Mouse (Mus musculus) liver, postnatal 0 days (tissue): ENCODE data around the gene Nptn. TPM values are rescaled to one million over a fixed set of nuclear protein-coding genes. Genes with fewer than 3 reads are reported as not detected.

ENCODE experiments used
- ATAC-seq: fragments of 200-750 bp; cut with Nextera tagmentation; 2 replicates; pipeline ENCODE4 v1.8.0; 2017; ENCODE audit warnings: mild to moderate bottlenecking, moderate library complexity
- DNase-seq: peaks from one replicate; pipeline ENCODE4 v3.0.0-alpha.2; 2016
- H3K27ac ChIP-seq: fragments of 300-500 bp; sonication (generic); 2 replicates; pipeline ENCODE4 v1.5.1; 2014; ENCODE audit warnings: antibody characterized with exemption, moderate library complexity, mild to moderate bottlenecking, low read depth
- H3K27me3 ChIP-seq: fragments of 300-500 bp; sonication (generic); 2 replicates; pipeline ENCODE4 v1.6.1; 2014; ENCODE audit warnings: low read length, control low read depth, mixed read lengths; ENCODE audit not compliant: insufficient read depth
- H3K36me3 ChIP-seq: fragments of 300-500 bp; sonication (generic); replicated peaks from 2 replicates; pipeline ENCODE4 v1.6.1; 2014; ENCODE audit warnings: mild to moderate bottlenecking, control low read depth, low read length, moderate library complexity, mixed read lengths; ENCODE audit not compliant: insufficient read depth
- H3K4me1 ChIP-seq: fragments of 300-500 bp; sonication (generic); 2 replicates; pipeline ENCODE4 v1.6.1; 2014; ENCODE audit warnings: antibody characterized with exemption, mild to moderate bottlenecking, control low read depth; ENCODE audit not compliant: insufficient read depth
- H3K4me2 ChIP-seq: fragments of 300-500 bp; sonication (generic); 2 replicates; pipeline ENCODE4 v1.6.1; 2014; ENCODE audit warnings: low read depth, mild to moderate bottlenecking, low read length, moderate library complexity, mixed read lengths
- H3K4me3 ChIP-seq: fragments of 300-500 bp; sonication (generic); 2 replicates; pipeline ENCODE4 v1.5.1; 2014; ENCODE audit warnings: low read depth, low read length
- H3K9ac ChIP-seq: fragments of 300-500 bp; sonication (generic); replicated peaks from 2 replicates; pipeline ENCODE4 v1.6.1; 2014; ENCODE audit warnings: mild to moderate bottlenecking, moderate library complexity
- H3K9me3 ChIP-seq: fragments of 300-500 bp; sonication (generic); 2 replicates; pipeline ENCODE4 v1.6.1; 2016; ENCODE audit warnings: mild to moderate bottlenecking, control low read depth, low read length, mixed read lengths
- CTCF ChIP-seq: sonication (generic); IDR thresholded peaks from 2 replicates; pipeline ENCODE4 v1.5.1; 2016; ENCODE audit warnings: antibody characterized with exemption, low read depth
- EP300 ChIP-seq: IDR thresholded peaks from 2 replicates; pipeline ENCODE4 v1.6.1; 2016; ENCODE audit warnings: antibody characterized with exemption, low read depth, mild to moderate bottlenecking
- WGBS: fragments of 180-500 bp; shearing (Covaris S2); extraction: QIAGEN DNeasy Blood & Tissue Kit; methylation state at CpG from one replicate; pipeline ENCODE4 v1.1.7; 2014; ENCODE audit not compliant: insufficient replicate concordance; 5-methylcytosine and 5-hydroxymethylcytosine counted together
- polyA plus RNA-seq: library from polyadenylated mRNA; unstranded; fragments of >200 nt; fragmentation: Nextera tagmentation; extraction: Ambion mirVana; gene quantifications from 2 replicates; pipeline ENCODE4 v1.2.1, GENCODE M21; 2015

The Nptn gene
- polyA plus RNA-seq, 1 experiment from 2014 or later = 66.3 TPM

DNA sequence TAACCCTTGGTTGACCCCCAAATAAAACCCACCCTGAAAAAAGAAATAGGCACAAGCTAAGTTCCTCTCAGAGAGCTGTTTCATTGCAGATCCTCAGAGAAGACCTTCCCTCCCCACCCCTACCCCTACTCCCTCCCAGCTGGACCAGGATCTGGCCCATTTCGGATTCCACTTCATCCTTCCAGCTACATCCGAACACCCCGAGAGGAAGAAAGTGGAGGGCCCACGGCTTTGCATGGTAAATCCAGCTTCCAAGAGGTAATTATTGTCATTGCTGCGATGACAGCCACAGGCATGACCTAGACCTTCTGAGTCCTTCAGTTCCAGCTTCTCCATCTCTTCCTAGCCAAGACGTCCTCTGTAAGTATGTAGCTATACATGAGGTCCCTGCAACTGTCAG lies 31.1 kb upstream of the Nptn start:
- DNase-seq (no peak), ATAC-seq (no peak)
- Histone ChIP-seq H3K27me3 (peaks cover 18% of the 10 kb centered on the region), H3K4me3 (no peak overlapping the region), H3K9me3 (no peaks in the 10 kb centered on the region), H3K4me2 (no peak overlapping the region), H3K27ac (no peak overlapping the region), H3K36me3 (no peaks in the 10 kb centered on the region), H3K4me1 (peaks cover 9% of the 10 kb centered on the region), H3K9ac (no peak overlapping the region)
- no peak for TF ChIP-seq EP300
- TF ChIP-seq CTCF = no peak
- 76% methylated on average over 6 of the region's 6 CpGs for WGBS

DNA sequence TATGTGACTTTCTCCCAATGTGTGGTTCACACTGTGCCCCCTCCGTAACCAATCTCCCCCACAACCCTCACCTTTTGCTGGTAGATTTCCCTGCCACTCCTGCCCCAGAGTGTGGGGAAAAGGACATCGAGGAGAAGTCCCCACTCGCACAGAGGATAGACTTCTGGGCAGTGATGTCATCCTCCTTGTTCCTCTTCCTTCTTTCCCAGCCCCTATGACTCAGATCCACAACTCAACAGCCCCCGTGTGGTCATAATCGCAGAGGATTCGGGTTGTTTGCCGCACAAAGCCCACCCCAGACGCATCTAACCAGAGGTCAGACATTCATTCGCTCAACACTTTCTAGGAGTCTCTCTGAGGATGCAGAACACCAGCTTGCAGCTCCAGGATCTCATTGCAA lies 30.0 kb upstream of the Nptn start:
- H3K27me3 ChIP-seq = peaks cover 20% of the 10 kb centered on the region
- peaks cover 9% of the 10 kb centered on the region for H3K4me1 ChIP-seq
- no peak for TF ChIP-seq CTCF
- TF ChIP-seq EP300 = no peak
- H3K4me2 ChIP-seq = no peak overlapping the region
- H3K9ac ChIP-seq = no peak overlapping the region
- 32% methylated on average over 9 of the region's 9 CpGs for WGBS
- DNase-seq (no peak), ATAC-seq (no peak)
- no peak overlapping the region for H3K27ac ChIP-seq
- H3K36me3 ChIP-seq = no peaks in the 10 kb centered on the region
- H3K9me3 ChIP-seq = no peaks in the 10 kb centered on the region
- H3K4me3 ChIP-seq = no peak overlapping the region

DNA sequence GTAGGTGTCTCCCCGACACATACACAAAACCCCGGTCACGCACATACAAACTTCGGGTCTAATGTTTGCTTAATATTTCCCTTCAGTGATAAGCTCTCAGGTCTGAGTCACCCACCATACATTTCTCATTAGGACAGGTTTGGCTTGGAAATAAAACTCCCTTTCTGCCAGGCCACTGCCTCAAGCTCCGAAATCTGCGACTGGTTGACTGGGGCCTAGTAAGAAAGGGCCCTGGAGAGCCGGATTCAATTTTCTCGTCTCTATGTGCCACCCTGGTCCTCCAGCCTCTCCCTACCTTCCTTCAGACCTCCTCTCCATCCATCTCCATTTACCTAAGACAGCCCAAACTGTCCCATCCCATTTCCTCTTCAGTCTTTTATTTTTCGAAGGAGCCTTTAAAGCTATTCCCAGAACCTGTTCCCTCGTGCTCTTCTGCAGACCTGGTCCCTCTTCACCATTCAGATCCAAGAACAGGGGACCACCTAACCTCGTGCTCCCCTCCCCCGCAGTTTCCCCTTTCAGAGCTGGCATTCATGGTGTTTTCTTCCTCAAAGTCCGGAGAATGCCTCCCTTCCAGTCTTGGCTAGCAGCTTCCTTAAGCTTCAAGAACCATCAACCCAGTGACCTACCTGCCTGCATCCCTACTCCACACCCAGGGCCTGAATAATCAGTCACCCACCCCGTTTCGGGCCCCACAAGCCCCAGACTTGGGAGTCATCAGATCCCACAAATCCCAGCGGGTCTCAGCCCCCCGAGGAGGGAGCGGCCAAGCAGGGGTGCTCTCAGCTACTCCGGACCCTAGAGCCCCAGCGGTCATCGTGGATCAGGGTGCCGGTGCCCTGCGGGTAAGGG lies 27.8 kb upstream of the Nptn start:
- WGBS = 24% methylated on average over 23 of the region's 23 CpGs
- peaks cover 14% of the 10 kb centered on the region for H3K4me1 ChIP-seq
- H3K27me3 ChIP-seq = peaks cover 21% of the 10 kb centered on the region
- no peak for ATAC-seq
- H3K27ac ChIP-seq = peak overlapping the region; percentile 29; the same call in 1 of the 2 replicates
- H3K9ac ChIP-seq = peak overlapping the region; percentile 71
- peak overlapping the region; percentile 65 for H3K4me3 ChIP-seq
- no peak for DNase-seq
- TF ChIP-seq EP300 = no peak
- no peak for TF ChIP-seq CTCF
- H3K9me3 ChIP-seq = no peaks in the 10 kb centered on the region
- no peaks in the 10 kb centered on the region for H3K36me3 ChIP-seq
- peak overlapping the region; percentile 95 for H3K4me2 ChIP-seq

DNA sequence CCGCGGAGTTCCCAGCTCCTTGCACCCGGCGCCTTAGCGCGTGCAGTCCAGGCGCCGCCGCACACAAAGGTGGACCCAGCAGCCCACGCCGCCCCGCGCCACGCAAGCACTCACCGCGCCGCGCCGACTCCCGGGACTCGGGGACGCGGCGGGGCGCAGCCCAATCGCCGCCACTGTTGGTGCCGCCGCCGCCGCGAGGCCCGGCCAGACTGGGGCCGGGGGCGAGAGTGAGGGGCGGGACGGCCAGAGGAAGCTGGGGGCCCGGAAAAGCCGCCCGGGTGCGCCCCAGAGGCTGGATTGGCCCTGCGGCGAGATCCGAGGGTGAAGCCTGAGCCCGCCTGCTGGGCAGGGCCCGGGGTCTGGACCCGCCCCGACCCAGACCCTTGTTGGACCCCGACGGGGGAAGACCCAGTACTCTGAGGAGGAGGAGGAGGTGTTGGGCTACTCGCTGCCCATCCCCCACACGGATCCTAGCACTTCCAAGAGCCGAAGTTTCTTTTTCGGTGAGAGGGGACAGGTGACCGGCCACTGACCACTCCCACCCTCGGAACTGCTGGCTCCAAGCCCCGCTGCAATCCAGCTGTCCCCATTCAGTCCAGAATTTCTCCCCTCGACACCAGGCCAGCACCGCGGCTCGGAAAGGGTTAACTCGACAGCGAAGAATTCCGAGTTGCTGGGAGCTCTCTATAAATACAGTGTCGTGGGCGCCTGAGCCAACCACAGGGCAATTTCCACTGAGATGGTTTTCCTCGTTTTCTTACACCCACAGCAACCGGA lies 26.9 kb upstream of the Nptn start, which contains the start of gene Cd276:
Gene Cd276, minus strand, starts transcription at position 530 of the 777 bp plus-strand sequence.
- no peaks in the 10 kb centered on the region for H3K9me3 ChIP-seq
- no peaks in the 10 kb centered on the region for H3K36me3 ChIP-seq
- H3K27me3 ChIP-seq = peaks cover 22% of the 10 kb centered on the region
- peak within 1 kb of the TSS; percentile 71 for H3K9ac ChIP-seq
- DNase-seq = peak; percentile 54
- H3K4me3 ChIP-seq = peak within 1 kb of the TSS; percentile 65
- TF ChIP-seq CTCF (no peak), EP300 (no peak)
- peak; percentile 54; the same call in 1 of the 2 replicates for ATAC-seq
- under 1% methylated on average over 59 of the region's 68 CpGs for WGBS
- peaks cover 14% of the 10 kb centered on the region for H3K4me1 ChIP-seq
- peak within 1 kb of the TSS; percentile 29; the same call in 1 of the 2 replicates for H3K27ac ChIP-seq
- H3K4me2 ChIP-seq = peak within 1 kb of the TSS; percentile 95

DNA sequence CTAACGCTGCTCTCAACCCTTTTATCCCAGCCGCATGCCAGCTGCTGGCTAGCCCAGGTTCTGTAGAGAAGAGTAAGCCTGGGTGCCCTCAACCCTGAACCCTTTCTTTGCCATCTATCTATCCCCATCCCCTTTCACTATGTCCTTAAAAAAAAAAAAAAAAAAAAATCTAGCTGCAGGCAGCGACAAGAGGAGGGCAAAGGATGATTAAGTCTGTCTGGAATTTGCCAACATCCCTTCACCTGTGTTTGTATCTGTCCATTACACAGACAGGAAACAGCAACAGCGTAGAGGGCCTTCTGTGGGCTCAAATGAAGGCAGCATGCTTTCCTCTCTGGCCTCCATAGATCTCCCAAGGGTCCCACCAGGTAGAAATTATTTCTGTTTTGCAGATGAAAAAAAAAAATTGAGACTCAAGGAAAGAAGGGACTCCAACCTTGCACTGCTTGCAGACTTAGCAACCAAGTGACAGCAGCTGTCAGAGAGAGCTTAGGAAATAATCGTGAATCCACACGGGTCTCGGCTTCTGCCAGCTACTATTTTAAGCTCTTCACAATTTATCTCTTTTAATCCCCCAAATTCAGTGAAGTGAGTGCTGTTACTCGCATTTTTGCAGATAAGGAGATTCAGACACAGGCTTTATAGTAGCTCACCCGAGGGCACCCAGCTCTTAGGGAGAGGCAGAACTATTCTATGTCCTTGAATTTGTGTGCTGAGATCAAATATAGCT lies 26.2 kb upstream of the Nptn start:
- DNase-seq (no peak), ATAC-seq (no peak)
- Histone ChIP-seq H3K9me3 (no peaks in the 10 kb centered on the region), H3K4me3 (peak overlapping the region; percentile 65), H3K27me3 (peaks cover 22% of the 10 kb centered on the region), H3K27ac (no peak overlapping the region), H3K4me1 (peaks cover 19% of the 10 kb centered on the region), H3K36me3 (no peaks in the 10 kb centered on the region), H3K4me2 (peak overlapping the region; percentile 95), H3K9ac (no peak overlapping the region)
- 20% methylated on average over 9 of the region's 9 CpGs for WGBS
- TF ChIP-seq EP300 = no peak
- no peak for TF ChIP-seq CTCF

DNA sequence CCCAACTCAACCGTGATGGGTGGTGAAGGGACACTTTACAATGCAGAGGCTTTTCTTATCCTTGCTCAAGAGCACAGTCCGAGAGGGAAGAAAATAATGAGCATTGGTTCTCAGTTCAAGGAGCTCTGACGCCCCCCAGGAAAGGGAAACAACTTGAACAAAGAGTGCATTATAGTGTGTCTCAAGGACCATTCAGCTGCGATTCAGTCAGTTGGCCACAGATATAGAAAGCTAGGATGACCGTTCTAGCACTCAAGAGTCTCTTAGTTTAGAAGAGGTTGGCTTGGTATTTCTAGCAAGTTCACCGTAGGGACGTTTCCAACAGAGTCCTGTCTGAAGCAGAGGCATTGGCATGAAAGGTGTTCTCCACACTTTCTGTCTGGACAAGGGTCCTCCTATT lies 25.4 kb upstream of the Nptn start:
- TF ChIP-seq CTCF (no peak), EP300 (no peak)
- Histone ChIP-seq H3K36me3 (no peaks in the 10 kb centered on the region), H3K4me1 (peaks cover 19% of the 10 kb centered on the region), H3K27me3 (peaks cover 22% of the 10 kb centered on the region), H3K9ac (no peak overlapping the region), H3K27ac (no peak overlapping the region), H3K4me2 (no peak overlapping the region), H3K4me3 (no peak overlapping the region), H3K9me3 (no peaks in the 10 kb centered on the region)
- ATAC-seq (no peak), DNase-seq (no peak)
- 59% methylated on average over 7 of the region's 7 CpGs for WGBS
